Mouse (Mus musculus) embryonic facial prominence, embryonic 15.5 days (tissue): Measurements from ENCODE around the gene Slc29a4. TPM values are rescaled to one million over a fixed set of nuclear protein-coding genes. Genes with fewer than 3 reads are reported as not detected.
A peak's percentile ranks its signal among the peaks of the same experiment; 100 is the strongest.

ENCODE experiments used
- ATAC-seq: fragments of 200-750 bp; cut with Nextera tagmentation; 2 replicates; pipeline ENCODE4 v1.8.0; 2017; ENCODE audit warnings: low read depth, moderate TSS enrichment; ENCODE audit not compliant: insufficient number of reproducible peaks, low FRiP score, low TSS enrichment
- H3K27ac ChIP-seq: fragments of 300-500 bp; sonication (generic); replicated peaks from 2 replicates; pipeline ENCODE4 v1.5.1; 2015; ENCODE audit warnings: mild to moderate bottlenecking, inconsistent platforms
- H3K27me3 ChIP-seq: fragments of 300-500 bp; sonication (generic); 2 replicates; pipeline ENCODE4 v1.6.1; 2015; ENCODE audit warnings: inconsistent platforms
- H3K36me3 ChIP-seq: fragments of 300-500 bp; sonication (generic); 2 replicates; pipeline ENCODE4 v1.6.1; 2015; ENCODE audit warnings: mild to moderate bottlenecking, inconsistent platforms
- H3K4me1 ChIP-seq: fragments of 300-500 bp; sonication (generic); 2 replicates; pipeline ENCODE4 v1.6.1; 2015; ENCODE audit warnings: inconsistent platforms
- H3K4me2 ChIP-seq: fragments of 300-500 bp; sonication (generic); replicated peaks from 2 replicates; pipeline ENCODE4 v1.6.1; 2015; ENCODE audit warnings: mild to moderate bottlenecking, inconsistent platforms
- H3K4me3 ChIP-seq: fragments of 300-500 bp; sonication (generic); replicated peaks from 2 replicates; pipeline ENCODE4 v1.5.1; 2015; ENCODE audit warnings: mild to moderate bottlenecking, inconsistent platforms
- H3K9ac ChIP-seq: fragments of 300-500 bp; sonication (generic); 2 replicates; pipeline ENCODE4 v1.6.1; 2015; ENCODE audit warnings: inconsistent platforms
- H3K9me3 ChIP-seq: fragments of 300-500 bp; sonication (generic); replicated peaks from 2 replicates; pipeline ENCODE4 v1.6.1; 2016; ENCODE audit warnings: inconsistent platforms
- WGBS: fragments of 180-500 bp; shearing (Covaris S2); methylation state at CpG from one replicate; pipeline ENCODE4 v1.1.7; 2015; 5-methylcytosine and 5-hydroxymethylcytosine counted together
- polyA plus RNA-seq: library from polyadenylated mRNA; unstranded; fragments of >200 nt; fragmentation: Nextera tagmentation; extraction: Ambion mirVana; gene quantifications from 2 replicates; pipeline ENCODE4 v1.2.1, GENCODE M21; 2015

The Slc29a4 gene
- polyA plus RNA-seq, 1 experiment from 2014 or later = 7.1 TPM

- no peaks in the 10 kb centered on the region for H3K9me3 ChIP-seq
- no peak overlapping the region for H3K4me3 ChIP-seq
- H3K9ac ChIP-seq = no peak overlapping the region
- WGBS = 76% methylated on average over 4 of the region's 4 CpGs
- H3K27me3 ChIP-seq = no peaks in the 10 kb centered on the region
- 0 out of 2 replicates have a peak overlapping the region, but pooled peaks have one; percentile 28 for H3K27ac ChIP-seq
- H3K4me1 ChIP-seq = peaks cover 35% of the 10 kb centered on the region
- ATAC-seq = no peak
- H3K4me2 ChIP-seq = no peak overlapping the region
- H3K36me3 ChIP-seq = peaks cover 87% of the 10 kb centered on the region
These were observed 78.7 kb downstream of the Slc29a4 start for GRCm38 (mm10) chr5:142771034-142771433.

GRCm38 (mm10) chr5:142771964-142772363 lies 79.7 kb downstream of the Slc29a4 start:
- no peak for ATAC-seq

More at GRCm38 (mm10) chr5:142771964-142772363, 79.7 kb downstream of the Slc29a4 start:
- H3K9ac ChIP-seq = no peak overlapping the region
- H3K4me1 ChIP-seq = peaks cover 35% of the 10 kb centered on the region
- no peak overlapping the region for H3K4me2 ChIP-seq
- no peaks in the 10 kb centered on the region for H3K27me3 ChIP-seq
- H3K27ac ChIP-seq = no peak overlapping the region
- H3K9me3 ChIP-seq = no peaks in the 10 kb centered on the region
- H3K4me3 ChIP-seq = no peak overlapping the region
- 89% methylated on average over 15 of the region's 15 CpGs for WGBS
- H3K36me3 ChIP-seq = peaks cover 83% of the 10 kb centered on the region

Other genes with a start within 250 kb of the Slc29a4 start
- gene Ap5z1, start 228.6 kb upstream of the Slc29a4 start, polyA plus RNA-seq = 9.9 and 11.8 TPM in 2 replicates
- 0.05 and 0.13 TPM in 2 replicates for gene Papolb, start 162.4 kb upstream of the Slc29a4 start, polyA plus RNA-seq
- 6.9 and 7.9 TPM in 2 replicates for gene Radil, start 141.4 kb upstream of the Slc29a4 start, polyA plus RNA-seq
- gene Mmd2, start 83.7 kb upstream of the Slc29a4 start, polyA plus RNA-seq = 4.1 and 4.6 TPM in 2 replicates
- 44.7 and 47.8 TPM in 2 replicates for gene Wipi2, start 64.8 kb upstream of the Slc29a4 start, polyA plus RNA-seq
- gene Tnrc18, start 125.2 kb downstream of the Slc29a4 start, polyA plus RNA-seq = 39.1 and 43.4 TPM in 2 replicates
- gene Fbxl18, start 202.9 kb downstream of the Slc29a4 start, polyA plus RNA-seq = 11.7 and 14.7 TPM in 2 replicates
- gene Actb, start 214.2 kb downstream of the Slc29a4 start, polyA plus RNA-seq = 12,790 and 13,060 TPM in 2 replicates